Mouse (Mus musculus) forebrain, embryonic 14.5 days (tissue): ENCODE measurements around the gene Agap3. TPM values are rescaled to one million over a fixed set of nuclear protein-coding genes. Genes with fewer than 3 reads are reported as not detected.

Experiments used
- ATAC-seq: fragments of 200-750 bp; cut with Nextera tagmentation; 2 replicates; pipeline ENCODE4 v1.8.0; 2017; ENCODE audit warnings: mild to moderate bottlenecking, moderate library complexity
- DNase-seq: peaks from one replicate; pipeline ENCODE4 v3.0.0-alpha.2; 2015; ENCODE audit warnings: low spot score
- H3K27ac ChIP-seq: fragments of 300-500 bp; sonication (generic); 2 replicates; pipeline ENCODE4 v1.5.1; 2014; ENCODE audit warnings: low read depth, mild to moderate bottlenecking, control low read depth, low read length, moderate library complexity
- H3K27me3 ChIP-seq: fragments of 300-500 bp; sonication (generic); replicated peaks from 2 replicates; pipeline ENCODE4 v1.6.1; 2014; ENCODE audit warnings: low read length, control low read depth, mixed read lengths; ENCODE audit not compliant: control insufficient read depth, insufficient read depth
- H3K36me3 ChIP-seq: fragments of 300-500 bp; sonication (generic); 2 replicates; pipeline ENCODE4 v1.6.1; 2014; ENCODE audit warnings: low read length, control low read depth; ENCODE audit not compliant: control insufficient read depth, insufficient read depth
- H3K4me1 ChIP-seq: fragments of 300-500 bp; sonication (generic); 2 replicates; pipeline ENCODE4 v1.6.1; 2014; ENCODE audit warnings: antibody characterized with exemption, low read length, control low read depth; ENCODE audit not compliant: control insufficient read depth, insufficient read depth
- H3K4me2 ChIP-seq: fragments of 300-500 bp; sonication (generic); 2 replicates; pipeline ENCODE4 v1.6.1; 2014; ENCODE audit warnings: mild to moderate bottlenecking, control low read depth, low read length
- H3K4me3 ChIP-seq: fragments of 300-500 bp; sonication (generic); 2 replicates; pipeline ENCODE4 v1.5.1; 2014; ENCODE audit warnings: low read depth, low read length, control low read depth
- H3K9ac ChIP-seq: fragments of 300-500 bp; sonication (generic); 2 replicates; pipeline ENCODE4 v1.6.1; 2014; ENCODE audit warnings: mild to moderate bottlenecking, low read length, control low read depth, moderate library complexity
- H3K9me3 ChIP-seq: fragments of 300-500 bp; sonication (generic); replicated peaks from 2 replicates; pipeline ENCODE4 v1.6.1; 2016; ENCODE audit warnings: low read length, control low read depth, mixed read lengths; ENCODE audit not compliant: control insufficient read depth
- WGBS: fragments of 180-500 bp; shearing (Covaris S2); extraction: QIAGEN DNeasy Blood & Tissue Kit; methylation state at CpG from one replicate; pipeline ENCODE4 v1.1.7; 2014; 5-methylcytosine and 5-hydroxymethylcytosine counted together
- polyA plus RNA-seq: library from polyadenylated mRNA; unstranded; fragments of >200 nt; fragmentation: Nextera tagmentation; extraction: Ambion mirVana; gene quantifications from 2 replicates; pipeline ENCODE4 v1.2.1, GENCODE M21; 2014

The Agap3 gene
- polyA plus RNA-seq, 1 experiment from 2014 or later: 49.5 TPM

DNA sequence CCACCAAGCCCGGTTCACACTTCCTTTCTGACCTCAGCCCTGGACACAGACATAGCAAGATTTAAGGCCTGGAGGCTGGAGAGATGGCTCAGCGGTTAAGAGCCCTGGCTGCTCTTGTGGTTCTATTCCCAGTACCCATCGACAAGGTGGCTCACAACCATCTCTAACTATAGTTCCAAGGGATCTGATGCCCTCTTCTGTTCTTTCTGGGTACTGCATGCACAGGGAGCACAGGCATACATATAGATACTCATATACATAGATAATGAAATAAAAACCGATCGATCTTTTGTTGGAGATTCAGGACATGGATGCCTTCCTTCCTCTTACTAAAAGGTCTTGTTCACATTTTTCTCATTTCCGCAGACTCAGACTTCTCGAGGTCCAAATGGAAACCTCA lies 56.4 kb downstream of the Agap3 start:
- Histone ChIP-seq H3K36me3 (no peaks in the 10 kb centered on the region), H3K27ac (no peak overlapping the region), H3K27me3 (peaks cover 16% of the 10 kb centered on the region), H3K4me3 (no peak overlapping the region), H3K4me1 (no peaks in the 10 kb centered on the region; the same call in 1 of the 2 replicates), H3K9me3 (no peaks in the 10 kb centered on the region), H3K9ac (no peak overlapping the region), H3K4me2 (no peak overlapping the region)
- ATAC-seq (no peak), DNase-seq (no peak)
- 89% methylated on average over 7 of the region's 7 CpGs for WGBS

DNA sequence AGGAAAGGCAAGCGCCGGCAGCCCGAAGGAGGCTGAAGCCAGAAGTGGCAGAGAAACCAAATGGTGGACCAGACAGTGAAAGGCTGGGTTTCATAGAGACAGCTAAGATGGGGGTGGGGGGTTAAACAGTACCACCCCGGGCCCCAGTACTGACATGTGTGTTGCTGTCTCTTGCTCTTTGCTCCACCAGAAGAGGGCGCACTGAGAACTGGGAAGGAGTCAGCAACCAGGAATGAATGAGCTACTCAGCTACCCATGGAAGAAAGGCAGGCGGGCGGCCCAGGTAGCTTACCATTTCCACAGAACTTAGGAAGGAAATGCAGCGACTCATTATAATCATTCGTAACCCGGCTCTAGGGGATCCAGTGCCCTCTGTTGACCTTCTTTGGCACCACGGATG lies 58.7 kb downstream of the Agap3 start:
- no peaks in the 10 kb centered on the region for H3K36me3 ChIP-seq
- H3K9me3 ChIP-seq: no peaks in the 10 kb centered on the region
- H3K4me1 ChIP-seq: no peaks in the 10 kb centered on the region
- DNase-seq (no peak), ATAC-seq (no peak)
- H3K27ac ChIP-seq: no peak overlapping the region
- no peak overlapping the region for H3K4me2 ChIP-seq
- no peaks in the 10 kb centered on the region for H3K27me3 ChIP-seq
- WGBS: 66% methylated on average over 11 of the region's 11 CpGs
- no peak overlapping the region for H3K9ac ChIP-seq
- no peak overlapping the region for H3K4me3 ChIP-seq

DNA sequence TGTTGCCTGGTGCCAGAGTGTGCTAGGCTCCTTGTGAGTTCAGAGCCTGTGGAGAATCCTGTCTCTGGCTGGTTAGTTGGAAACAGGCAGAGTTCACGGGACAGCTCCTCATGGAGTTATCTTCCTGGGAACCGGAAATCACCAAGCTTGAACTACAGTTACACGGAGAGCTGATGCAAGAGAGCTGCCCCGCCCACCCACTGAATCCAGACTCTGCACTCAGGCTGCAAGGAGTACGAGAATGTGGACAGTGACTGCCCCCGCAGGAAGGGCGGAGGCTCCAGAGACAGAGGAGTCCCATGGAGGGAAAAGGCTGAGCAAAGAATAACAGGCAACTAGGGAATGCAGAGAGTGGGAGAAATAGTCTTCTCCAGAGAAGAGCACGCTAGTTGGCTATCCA lies 60.3 kb downstream of the Agap3 start:
- no peak for DNase-seq
- no peak overlapping the region for H3K4me2 ChIP-seq
- 66% methylated on average over 8 of the region's 8 CpGs for WGBS
- H3K4me3 ChIP-seq: no peak overlapping the region
- H3K36me3 ChIP-seq: no peaks in the 10 kb centered on the region
- H3K9me3 ChIP-seq: no peaks in the 10 kb centered on the region
- no peak overlapping the region for H3K27ac ChIP-seq
- no peaks in the 10 kb centered on the region for H3K27me3 ChIP-seq
- no peak overlapping the region for H3K9ac ChIP-seq
- ATAC-seq: no peak
- no peaks in the 10 kb centered on the region for H3K4me1 ChIP-seq

DNA sequence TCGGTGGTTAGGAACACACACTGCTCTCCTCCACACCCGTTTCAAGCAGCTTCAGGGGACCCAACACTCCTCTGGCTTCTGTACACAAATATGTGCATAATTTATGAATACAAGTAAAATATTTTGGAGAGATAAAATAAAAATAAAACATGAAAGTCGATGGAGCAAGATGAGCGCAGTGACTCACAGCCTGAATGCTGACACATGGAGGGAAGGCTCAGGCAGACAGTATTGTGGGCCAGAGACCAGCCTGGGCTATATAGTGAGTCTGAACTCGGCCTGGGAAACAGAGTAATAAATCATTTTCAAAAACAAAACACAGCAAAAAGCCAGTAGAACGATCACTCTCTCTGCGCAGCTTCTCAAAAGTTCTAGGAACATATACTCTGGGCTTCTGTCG lies 69.4 kb downstream of the Agap3 start:
- no peak overlapping the region for H3K4me3 ChIP-seq
- H3K27ac ChIP-seq: no peak overlapping the region
- H3K27me3 ChIP-seq: peaks cover 48% of the 10 kb centered on the region
- ATAC-seq (no peak), DNase-seq (no peak)
- no peak overlapping the region for H3K9ac ChIP-seq
- H3K9me3 ChIP-seq: no peaks in the 10 kb centered on the region
- 67% methylated on average over 8 of the region's 8 CpGs for WGBS
- no peak overlapping the region for H3K4me2 ChIP-seq
- peaks cover 4% of the 10 kb centered on the region for H3K4me1 ChIP-seq
- no peaks in the 10 kb centered on the region for H3K36me3 ChIP-seq

GRCm38 (mm10) chr5:24523806-24524205 lies 71.8 kb downstream of the Agap3 start:
- Histone ChIP-seq H3K4me3 (no peak overlapping the region), H3K27me3 (peaks cover 68% of the 10 kb centered on the region), H3K36me3 (no peaks in the 10 kb centered on the region), H3K27ac (no peak overlapping the region), H3K4me2 (no peak overlapping the region), H3K4me1 (peaks cover 9% of the 10 kb centered on the region), H3K9me3 (no peaks in the 10 kb centered on the region), H3K9ac (no peak overlapping the region)
- DNase-seq: no peak
- WGBS: 33% methylated on average over 8 of the region's 8 CpGs
- no peak for ATAC-seq

DNA sequence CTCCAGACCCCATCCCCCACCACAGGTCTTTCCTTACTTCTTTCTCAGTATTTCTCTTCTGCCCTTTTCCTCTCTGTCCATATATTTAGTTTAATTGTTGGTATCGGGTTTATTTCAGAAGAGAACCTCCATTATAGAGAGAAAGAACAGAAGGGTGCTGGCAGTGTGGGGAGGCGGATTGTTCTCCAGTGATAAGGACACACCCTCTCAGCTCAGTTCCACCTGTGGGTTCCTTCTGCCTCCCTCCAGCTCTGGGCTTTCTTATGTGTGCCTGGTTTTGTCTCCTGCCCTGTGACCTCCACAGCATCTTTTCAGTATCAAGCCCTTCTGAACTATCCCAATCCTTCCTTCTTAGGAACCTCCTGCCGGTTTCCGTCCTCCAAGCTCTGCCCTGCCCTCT lies 72.5 kb downstream of the Agap3 start:
- no peaks in the 10 kb centered on the region for H3K9me3 ChIP-seq
- no peak overlapping the region for H3K27ac ChIP-seq
- no peak for DNase-seq
- peaks cover 9% of the 10 kb centered on the region for H3K4me1 ChIP-seq
- no peak overlapping the region for H3K9ac ChIP-seq
- no peak overlapping the region for H3K4me3 ChIP-seq
- no peak overlapping the region for H3K4me2 ChIP-seq
- 13% methylated on average over 4 of the region's 4 CpGs for WGBS
- ATAC-seq: no peak
- H3K27me3 ChIP-seq: peaks cover 75% of the 10 kb centered on the region
- H3K36me3 ChIP-seq: no peaks in the 10 kb centered on the region

DNA sequence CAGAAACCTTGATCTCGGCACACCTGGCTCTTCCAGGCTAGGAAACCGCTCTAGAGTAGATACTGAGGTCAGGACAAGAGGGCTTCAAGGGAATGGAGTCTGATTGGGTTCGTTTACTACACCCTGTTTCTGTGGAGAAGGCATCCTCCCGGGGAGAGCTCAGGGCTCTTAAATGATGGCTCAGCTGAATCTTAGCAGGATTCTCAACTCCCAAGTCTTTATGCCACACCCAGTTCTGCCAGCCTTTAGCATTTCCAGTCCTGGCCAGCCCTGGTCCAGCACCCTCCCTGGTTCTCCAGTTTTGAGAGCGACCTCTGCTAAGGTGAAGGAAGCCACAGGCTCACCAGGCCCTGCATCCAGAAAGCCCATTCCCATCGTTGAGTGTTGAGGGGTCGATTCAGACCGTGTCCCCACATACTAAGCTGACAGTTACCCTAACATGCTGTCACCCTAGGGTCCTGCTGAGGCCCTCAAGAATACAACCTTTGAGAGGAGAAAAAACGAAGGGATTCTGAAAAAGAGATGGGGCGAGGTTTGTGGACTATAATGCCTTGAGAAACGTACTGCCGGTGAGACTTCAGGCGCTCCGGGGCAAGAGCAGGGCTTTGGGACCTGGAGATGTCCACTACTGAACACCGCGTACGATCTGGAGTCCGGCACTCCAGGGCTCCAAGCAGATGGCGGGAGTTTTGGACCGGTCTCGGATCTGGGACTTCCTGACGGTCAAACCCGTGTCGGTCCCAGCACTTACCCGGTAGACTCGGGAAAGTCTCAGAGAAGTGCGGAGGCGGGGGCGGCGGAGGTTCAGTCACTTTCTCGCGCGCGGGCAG lies 73.6 kb downstream of the Agap3 start:
- Histone ChIP-seq H3K4me1 (peaks cover 9% of the 10 kb centered on the region), H3K27ac (no peak overlapping the region), H3K4me3 (peak overlapping the region; percentile 39), H3K9me3 (no peaks in the 10 kb centered on the region), H3K9ac (peak overlapping the region; percentile 53; the same call in 1 of the 2 replicates), H3K4me2 (peak overlapping the region; percentile 87), H3K36me3 (no peaks in the 10 kb centered on the region), H3K27me3 (peaks cover 80% of the 10 kb centered on the region)
- DNase-seq (no peak), ATAC-seq (no peak)
- WGBS: 3% methylated on average over 34 of the region's 34 CpGs

GRCm38 (mm10) chr5:24526190-24526888 lies 74.4 kb downstream of the Agap3 start:
- Histone ChIP-seq H3K27ac (no peak overlapping the region), H3K4me2 (peak overlapping the region; percentile 87), H3K27me3 (peaks cover 80% of the 10 kb centered on the region), H3K36me3 (no peaks in the 10 kb centered on the region), H3K9ac (peak overlapping the region; percentile 53), H3K4me3 (peak overlapping the region; percentile 39), H3K4me1 (peaks cover 9% of the 10 kb centered on the region), H3K9me3 (no peaks in the 10 kb centered on the region)
- DNase-seq (no peak), ATAC-seq (peak; percentile 60; the same call in 1 of the 2 replicates)
- WGBS: under 1% methylated on average over 68 of the region's 109 CpGs

- under 1% methylated on average over 46 of the region's 49 CpGs for WGBS
- peak; percentile 27; the same call in 1 of the 2 replicates for ATAC-seq
- Histone ChIP-seq H3K4me2 (peak within 1 kb of the TSS; percentile 87), H3K27me3 (peaks cover 75% of the 10 kb centered on the region), H3K27ac (no peak within 1 kb of the TSS), H3K9me3 (no peaks in the 10 kb centered on the region), H3K4me1 (peaks cover 9% of the 10 kb centered on the region), H3K4me3 (peak within 1 kb of the TSS; percentile 39), H3K9ac (peak within 1 kb of the TSS; percentile 53), H3K36me3 (no peaks in the 10 kb centered on the region)
- no peak for DNase-seq
Measured at GRCm38 (mm10) chr5:24526889-24527230, 74.9 kb downstream of the Agap3 start, which contains the start of gene Gbx1. Gene Gbx1, minus strand, starts transcription at chr5:24527202.
